Mouse (Mus musculus) spleen, adult 12 weeks (tissue): ENCODE data around the gene Pvr.

Experiments
- DNase-seq: peaks from one replicate; pipeline ENCODE4 v3.0.0; 2022; ENCODE audit warnings: low spot score

The Pvr gene

GRCm38 (mm10) chr7:19871137-19871621 is 49.8 kb downstream of the Pvr start:
- DNase-seq = no peak

GRCm38 (mm10) chr7:19867751-19868399 is 53.1 kb downstream of the Pvr start:
- no peak for DNase-seq

DNA sequence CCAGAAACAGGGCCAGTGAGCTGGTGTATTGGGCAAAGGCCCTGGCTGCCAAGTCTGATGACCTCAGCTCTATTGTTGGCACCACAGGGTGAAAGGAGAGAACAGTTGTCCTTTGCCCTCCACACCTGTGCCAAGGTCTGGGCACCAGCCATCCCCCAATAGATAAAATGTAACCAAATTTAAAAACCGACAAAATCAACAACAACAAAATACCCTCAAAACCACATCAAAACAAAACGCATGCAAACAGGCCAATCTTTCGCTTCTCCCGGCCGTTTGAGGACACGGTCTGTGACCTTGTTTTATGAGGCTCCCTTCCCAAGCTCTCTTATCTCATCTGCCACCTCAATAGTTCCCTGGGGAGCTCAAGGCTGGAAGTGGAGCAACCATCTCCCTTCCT is 54.5 kb downstream of the Pvr start:
- DNase-seq = no peak

- DNase-seq = no peak
Observed at GRCm38 (mm10) chr7:19865246-19866036, 55.5 kb downstream of the Pvr start.

DNA sequence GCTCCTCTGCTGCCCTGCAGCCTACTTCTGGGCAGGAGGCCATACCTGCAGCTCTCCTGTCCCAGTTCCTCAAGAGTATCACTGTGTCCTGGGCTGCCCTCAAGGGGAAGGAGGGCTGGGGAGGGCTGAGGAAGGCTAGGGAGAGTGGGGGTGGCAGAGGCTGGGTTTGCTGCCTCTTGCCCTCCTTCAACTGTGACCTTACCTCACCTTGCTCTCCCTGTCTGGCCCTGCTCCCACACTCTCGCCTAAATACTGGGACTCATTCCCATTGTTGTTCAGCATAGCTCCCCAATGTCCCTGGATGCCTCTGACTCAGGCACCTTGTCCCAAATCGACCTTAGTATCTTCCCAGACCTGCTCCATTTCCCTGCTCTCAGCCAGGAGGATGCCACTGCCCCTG is 56.7 kb downstream of the Pvr start:
- DNase-seq = no peak

DNA sequence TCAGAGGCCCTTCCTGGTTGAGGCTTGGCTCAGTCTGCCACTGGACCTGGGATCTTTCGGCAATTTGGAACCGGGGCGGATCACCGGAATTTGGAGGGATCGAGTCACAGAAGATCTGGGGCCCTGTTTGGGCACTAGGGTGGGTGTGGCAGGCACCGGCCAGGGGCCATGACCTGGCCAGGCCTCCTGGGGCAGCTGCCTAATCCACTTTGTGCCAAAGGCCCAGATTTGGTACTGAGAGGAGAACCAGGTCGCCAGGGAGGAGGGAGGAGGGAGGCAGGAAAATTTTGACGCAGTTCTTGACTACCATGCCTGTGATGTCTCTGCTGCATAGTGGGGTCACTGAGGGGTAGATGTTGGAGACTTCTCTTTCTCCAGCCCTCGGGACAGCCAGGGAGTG is 59.8 kb downstream of the Pvr start, which contains the start of gene Ceacam16:
Ceacam16 (minus strand) TSS at position 101 of the 400 bp plus-strand sequence.
- no peak for DNase-seq

DNA sequence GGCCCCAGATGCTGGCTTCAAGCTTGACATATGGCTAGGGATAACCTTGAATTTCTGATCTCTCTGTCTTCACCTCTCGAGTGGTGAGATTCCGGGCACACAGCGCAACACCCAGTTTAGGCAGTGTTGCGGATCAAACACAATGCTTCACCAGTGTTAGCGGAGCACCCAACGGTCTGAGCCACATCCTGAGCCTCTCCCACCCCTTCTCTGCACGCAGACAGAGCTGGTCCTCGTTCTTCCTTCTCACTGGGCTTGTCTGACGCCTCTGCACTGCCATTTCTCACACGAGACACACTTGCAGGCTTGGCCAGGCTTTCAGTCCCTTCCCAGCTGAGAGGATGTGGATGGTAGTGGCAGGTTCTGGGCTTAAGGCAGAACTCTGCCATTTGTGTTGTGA is 61.2 kb downstream of the Pvr start:
- no peak for DNase-seq

DNA sequence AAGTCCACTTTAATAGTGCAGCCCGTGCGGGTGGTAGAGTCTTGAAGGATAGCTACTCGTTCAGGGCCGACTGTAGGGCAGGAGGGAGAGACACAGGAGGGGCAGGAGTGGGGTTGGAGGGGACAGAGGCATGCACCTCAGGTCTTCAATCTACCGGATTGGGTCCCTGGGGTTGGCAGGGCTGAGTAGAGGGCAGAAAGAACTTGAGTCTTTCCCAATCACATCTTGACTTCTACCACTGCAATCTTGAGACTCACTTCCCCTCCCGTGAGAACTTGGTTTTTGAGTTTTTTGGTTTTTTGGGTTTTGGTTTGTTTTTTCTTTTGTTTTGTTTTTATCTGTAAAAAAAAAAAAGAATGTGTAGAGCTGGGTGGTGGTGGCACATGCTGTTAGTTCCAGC is 64.7 kb downstream of the Pvr start:
- no peak for DNase-seq

DNA sequence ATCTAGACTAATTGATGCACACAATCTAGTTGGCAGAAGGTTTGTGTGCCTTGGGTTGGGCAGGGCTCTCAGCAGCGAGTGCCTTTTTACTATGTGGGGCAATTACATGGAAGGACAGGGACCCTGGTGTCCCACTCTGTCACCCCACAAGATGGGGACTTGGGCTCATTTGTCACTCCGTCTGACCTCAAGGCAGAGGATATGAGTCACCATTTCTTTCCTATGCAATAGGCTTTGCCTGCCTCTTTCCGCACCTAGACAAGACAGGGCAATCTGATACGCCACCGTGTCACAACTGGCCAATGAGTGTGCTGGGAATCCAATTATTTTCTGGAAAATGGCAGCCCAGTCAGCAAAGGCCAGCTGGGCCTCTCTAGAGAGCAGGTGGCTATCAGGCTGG is 65.3 kb downstream of the Pvr start:
- no peak for DNase-seq
